In genomic region chr1:160485028-160485427, GRCm38 (mm10) we compare ENCODE assay signal across 18 mouse cellular contexts.
"Had no signal": no experiment of that assay in that cellular context is flagged by ENCODE, and none has a peak within 500 bp of the region (broad histone marks: within the 10 kb centered on the region; RNA-seq: fewer than 3 reads in every experiment).

No protein-coding gene starts in this region.

- H3K27ac ChIP-seq: kidney, postnatal 0 days; layer of hippocampus, adult 2 months; limb, embryonic 12.5 days; limb, embryonic 15.5 days; liver, embryonic 14.5 days; macrophage; midbrain, embryonic 12.5 days; midbrain, embryonic 15.5 days; neural tube, embryonic 12.5 days; neural tube, embryonic 15.5 days had no signal

- ATAC-seq: liver, postnatal 0 days; lung, postnatal 0 days; midbrain, embryonic 15.5 days had no signal

- H3K36me3 ChIP-seq: limb, embryonic 12.5 days; limb, embryonic 15.5 days; midbrain, embryonic 12.5 days; midbrain, embryonic 15.5 days; neural tube, embryonic 12.5 days; neural tube, embryonic 15.5 days had no signal

- H3K9ac ChIP-seq: limb, embryonic 12.5 days; limb, embryonic 15.5 days; liver, embryonic 14.5 days; liver, postnatal 0 days; lung, embryonic 14.5 days; midbrain, embryonic 12.5 days; midbrain, embryonic 15.5 days; neural tube, embryonic 12.5 days; neural tube, embryonic 15.5 days had no signal

- H3K4me3 ChIP-seq: layer of hippocampus, adult 2 months; limb, embryonic 12.5 days; limb, embryonic 15.5 days; midbrain, embryonic 12.5 days; midbrain, embryonic 15.5 days; neural tube, embryonic 12.5 days; neural tube, embryonic 15.5 days had no signal

- H3K4me1 ChIP-seq: limb, embryonic 12.5 days; limb, embryonic 15.5 days; midbrain, embryonic 12.5 days; midbrain, embryonic 15.5 days; neural tube, embryonic 12.5 days; neural tube, embryonic 15.5 days had no signal

- H3K27me3 ChIP-seq: limb, embryonic 12.5 days; limb, embryonic 15.5 days; midbrain, embryonic 12.5 days; midbrain, embryonic 15.5 days; neural tube, embryonic 12.5 days; neural tube, embryonic 15.5 days had no signal

- DNase-seq: kidney, postnatal 25 days; layer of hippocampus, adult 9-11 months; liver, postnatal 0 days; lung, embryonic 14.5 days; thymus, adult 18-20 months; thymus, postnatal 36 days had no signal

- H3K9me3 ChIP-seq: limb, embryonic 12.5 days; limb, embryonic 15.5 days; midbrain, embryonic 12.5 days; midbrain, embryonic 15.5 days; neural tube, embryonic 12.5 days; neural tube, embryonic 15.5 days had no signal

- H3K4me2 ChIP-seq: limb, embryonic 12.5 days; limb, embryonic 15.5 days; liver, embryonic 11.5 days; lung, embryonic 14.5 days; midbrain, embryonic 12.5 days; midbrain, embryonic 15.5 days; neural tube, embryonic 12.5 days; neural tube, embryonic 15.5 days had no signal
